Mouse (Mus musculus) telencephalon, adult 2 months (tissue): ENCODE data around the gene Rasgef1b.

Source experiments
- DNase-seq: peaks from one replicate; pipeline ENCODE4 v3.0.0-alpha.2; 2011; ENCODE audit warnings: low read depth, low spot score

Rasgef1b gene

DNA sequence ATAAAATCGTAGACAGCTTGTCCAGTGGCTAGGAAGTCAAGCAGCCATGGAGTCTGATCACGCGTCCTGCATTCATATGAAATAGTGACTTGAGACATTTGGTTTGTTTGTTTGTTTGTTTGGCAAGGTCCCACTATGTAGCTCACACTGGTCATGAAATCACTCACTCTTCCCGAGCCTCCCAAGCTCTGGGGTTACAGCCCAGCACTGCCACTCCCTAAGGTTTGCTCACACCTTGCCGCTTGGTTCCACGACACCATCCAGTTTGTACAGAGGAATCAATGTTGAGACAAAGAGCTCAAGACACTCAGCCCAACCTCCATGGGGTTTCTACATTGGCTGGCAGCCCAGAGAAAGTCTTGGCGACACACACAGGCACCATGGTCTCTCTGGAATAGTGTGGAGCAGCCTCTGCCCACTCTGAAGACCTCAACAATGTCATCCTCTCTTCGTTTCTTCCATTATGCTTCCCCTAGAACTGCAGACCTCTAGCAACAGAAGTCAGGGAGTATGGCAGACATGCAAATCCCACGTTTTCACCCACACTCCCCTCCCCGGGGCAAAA lies 436.5 kb downstream of the Rasgef1b start:
- no peak for DNase-seq

DNA sequence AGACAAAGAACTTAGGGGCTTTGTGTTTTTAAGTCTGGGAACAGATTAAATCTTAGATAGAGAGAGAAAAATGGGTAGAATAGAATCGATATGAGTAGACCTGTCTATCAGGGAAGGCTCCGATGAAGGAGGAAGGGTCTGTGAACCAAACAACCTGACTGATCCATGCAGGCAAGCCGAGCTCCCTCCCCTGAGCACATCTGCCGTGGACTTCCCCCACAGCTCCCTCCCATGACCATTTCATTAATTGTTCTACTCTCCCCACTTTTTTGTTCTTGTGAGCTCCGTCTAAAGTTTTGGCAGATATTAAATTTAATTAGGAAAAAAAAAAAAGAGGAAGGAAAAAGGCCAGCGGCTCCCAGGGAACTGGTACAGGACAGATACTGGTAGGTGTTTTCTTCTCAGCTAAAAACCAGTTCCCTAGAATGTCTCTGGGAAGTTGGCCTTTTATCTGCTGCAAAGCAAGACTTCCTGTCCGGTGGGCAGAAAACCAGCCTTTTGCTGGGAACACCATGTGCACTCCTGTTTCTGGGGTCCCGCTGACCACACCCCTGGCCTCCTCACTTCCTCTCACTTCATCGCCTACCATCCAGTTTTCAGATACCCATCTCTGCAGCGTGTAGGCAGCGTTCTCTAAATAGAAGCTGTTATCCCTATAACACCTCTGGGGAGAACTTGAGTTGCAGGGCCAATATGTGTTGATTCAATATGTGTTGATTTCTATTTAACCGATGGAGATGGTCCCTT lies 437.6 kb downstream of the Rasgef1b start:
- DNase-seq = no peak

DNA sequence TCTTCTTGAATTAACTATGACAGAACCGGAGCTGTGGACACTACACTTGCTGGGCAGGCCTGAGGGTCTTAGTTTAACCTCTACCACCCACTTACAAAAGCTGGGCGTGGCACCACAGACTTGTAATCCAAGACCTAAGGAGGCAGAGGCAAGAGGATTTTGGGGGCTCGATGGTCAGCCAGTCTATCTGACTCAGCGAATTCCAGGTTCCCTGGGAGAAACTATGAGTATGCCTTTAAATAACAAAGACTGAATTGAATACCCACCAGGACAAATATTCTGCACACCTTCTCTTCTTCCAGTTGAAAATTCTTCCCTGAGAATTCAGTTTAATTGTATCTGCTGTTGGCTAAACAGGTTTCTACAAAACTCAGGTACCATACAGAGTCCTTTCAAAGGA lies 440.6 kb downstream of the Rasgef1b start:
- no peak for DNase-seq

DNA sequence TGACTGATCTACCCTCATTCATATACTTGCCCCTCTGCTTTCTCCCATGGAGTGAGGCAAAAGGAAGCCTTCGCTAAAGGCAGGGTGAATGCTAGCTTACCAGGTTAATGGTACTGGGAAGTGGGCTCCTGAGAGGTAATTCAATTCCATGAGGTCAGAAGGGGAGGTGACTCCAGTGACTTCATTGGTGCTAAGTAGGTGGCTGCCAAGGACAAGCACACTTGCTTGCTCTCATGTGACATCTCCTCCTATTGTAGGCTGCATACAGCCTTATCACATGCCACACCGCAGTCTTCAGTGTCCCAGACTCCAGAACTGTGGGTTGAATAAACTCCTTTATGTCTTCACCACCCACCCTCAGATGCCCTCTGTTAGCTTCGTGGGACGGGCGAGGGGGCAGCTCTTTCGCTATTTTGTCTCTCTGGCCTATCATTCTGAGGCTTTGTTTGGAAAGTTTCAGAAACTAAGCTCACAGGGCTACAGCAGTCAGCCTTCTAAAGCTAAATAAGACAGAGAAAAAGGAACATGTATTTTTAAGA lies 441.1 kb downstream of the Rasgef1b start:
- DNase-seq = peak; percentile 43

DNA sequence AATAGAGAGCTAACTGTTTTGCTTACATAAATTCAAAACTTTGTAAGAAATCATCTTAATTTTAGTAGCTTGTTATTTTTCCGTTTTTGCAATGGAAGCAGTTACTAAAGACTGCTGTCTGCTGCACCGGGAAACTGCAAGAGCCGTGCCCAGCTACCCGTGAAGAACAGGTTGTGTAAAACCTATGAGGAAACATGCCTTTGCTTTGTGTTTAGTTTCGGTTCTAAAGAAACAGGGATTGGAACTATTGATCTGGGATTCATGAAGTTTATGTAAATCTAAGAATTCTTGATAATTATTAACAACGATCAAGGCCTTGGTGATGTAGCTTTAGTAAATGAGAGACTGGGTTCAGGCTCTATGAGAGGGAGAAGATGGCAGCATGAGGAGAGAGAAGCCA lies 442.3 kb downstream of the Rasgef1b start:
- DNase-seq = no peak

DNA sequence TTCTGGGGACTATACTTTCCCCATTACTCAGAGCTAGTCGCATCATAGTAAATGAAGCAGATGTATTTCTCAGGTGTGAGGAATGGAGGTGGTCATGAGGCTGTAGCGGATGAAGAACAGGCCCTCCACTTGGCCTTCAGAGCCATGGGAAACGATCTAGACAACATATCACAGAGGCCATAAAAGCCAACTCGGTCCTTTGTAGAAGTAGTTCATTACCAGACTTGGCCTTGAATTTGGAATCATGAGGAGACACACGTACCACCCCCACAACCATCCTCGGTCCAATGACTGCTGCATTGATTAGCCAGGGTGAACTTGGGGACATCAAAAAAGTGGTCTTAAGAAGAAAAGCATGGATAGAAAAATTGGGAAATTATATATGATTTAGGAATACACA lies 442.8 kb downstream of the Rasgef1b start:
- DNase-seq = no peak

DNA sequence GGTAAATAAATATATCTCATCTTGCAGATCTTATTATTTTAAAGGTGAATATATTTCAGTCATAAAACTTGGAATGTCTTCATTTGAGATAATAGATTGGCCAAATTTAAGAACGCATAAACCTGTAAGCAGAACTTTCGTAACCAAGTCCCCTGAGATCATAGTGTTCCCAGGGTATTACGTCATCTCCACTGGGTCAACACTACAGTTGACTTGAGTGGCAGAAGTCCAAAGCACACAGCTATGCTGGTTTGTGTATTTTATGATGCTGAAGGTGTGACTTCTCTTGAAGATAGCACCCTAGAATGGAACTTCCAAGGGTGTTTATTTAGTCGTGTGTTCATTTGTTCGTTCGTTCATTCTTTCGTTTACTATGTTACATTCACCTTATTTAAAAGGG lies 444.5 kb downstream of the Rasgef1b start:
- no peak for DNase-seq

DNA sequence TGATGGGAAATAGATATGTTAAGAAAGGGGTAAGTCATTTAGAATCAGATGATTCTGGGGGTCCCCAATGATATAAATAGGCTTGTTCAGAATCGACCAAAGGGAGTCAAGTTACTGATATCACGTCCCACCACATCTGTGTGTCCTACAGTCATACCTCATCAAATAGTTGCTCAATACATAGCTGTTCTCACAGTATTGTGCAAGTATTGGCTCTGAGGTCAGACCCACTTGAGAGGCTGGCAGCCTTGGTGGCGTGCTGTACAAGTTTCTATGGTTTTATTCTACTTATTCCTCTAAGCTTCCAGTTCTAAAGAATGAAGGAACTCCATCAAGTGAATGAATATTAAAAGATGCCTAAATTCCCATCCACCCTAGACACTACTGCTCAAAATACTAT lies 445.2 kb downstream of the Rasgef1b start:
- DNase-seq = no peak

DNA sequence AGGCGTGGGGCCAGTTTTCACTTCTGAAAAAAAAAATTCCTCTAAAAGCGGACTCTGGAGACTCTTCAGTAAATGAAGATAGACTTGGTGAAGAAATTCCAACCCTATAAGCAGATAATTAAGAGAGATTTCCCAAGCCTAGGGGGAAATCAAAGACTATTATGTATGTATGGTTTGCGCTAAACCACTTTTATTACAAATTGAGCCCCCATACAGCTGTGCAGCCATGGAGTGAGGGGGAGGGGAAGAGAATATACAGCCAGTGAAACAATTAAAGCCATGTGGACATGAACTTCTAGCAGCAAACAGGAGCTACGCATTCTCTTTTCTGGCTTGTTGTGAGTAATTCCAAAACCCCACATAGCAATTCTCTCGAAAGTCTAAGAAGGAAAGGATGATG lies 448.3 kb downstream of the Rasgef1b start:
- no peak for DNase-seq

DNA sequence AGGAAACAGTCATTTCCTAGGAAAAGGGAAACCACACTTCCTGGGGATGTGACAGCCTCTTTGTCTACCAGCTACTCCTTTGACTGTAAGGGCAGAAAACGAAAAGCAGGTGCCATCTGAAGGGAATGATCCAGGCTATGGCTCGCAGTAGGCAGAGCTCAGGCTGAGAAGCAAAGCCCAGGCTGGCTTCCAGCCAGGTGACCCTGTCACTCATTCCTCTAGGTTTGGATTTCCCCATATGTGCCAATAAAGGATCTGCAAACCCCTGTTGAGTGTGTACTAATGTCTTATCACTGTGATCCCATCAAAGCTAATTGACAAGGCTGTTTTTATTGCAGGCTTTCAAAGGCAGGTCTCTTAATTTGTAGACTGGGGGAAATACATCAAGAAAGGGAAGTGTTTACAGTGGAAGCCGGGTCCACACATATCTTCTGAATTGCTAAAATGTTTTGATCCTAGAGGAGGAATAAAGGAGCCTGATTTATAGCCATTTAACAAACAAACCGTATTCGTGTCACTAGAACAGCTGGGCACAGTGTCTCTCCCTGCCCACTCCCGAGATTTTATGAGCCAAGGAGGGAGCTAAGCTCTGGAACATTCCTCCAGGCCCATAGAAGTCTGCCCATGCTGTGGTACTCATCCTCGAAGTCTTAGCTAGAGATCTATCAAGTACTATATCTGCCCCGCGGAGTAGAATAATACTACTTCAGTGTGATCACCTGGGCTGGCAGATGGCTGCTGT lies 449.7 kb downstream of the Rasgef1b start:
- DNase-seq = no peak

DNA sequence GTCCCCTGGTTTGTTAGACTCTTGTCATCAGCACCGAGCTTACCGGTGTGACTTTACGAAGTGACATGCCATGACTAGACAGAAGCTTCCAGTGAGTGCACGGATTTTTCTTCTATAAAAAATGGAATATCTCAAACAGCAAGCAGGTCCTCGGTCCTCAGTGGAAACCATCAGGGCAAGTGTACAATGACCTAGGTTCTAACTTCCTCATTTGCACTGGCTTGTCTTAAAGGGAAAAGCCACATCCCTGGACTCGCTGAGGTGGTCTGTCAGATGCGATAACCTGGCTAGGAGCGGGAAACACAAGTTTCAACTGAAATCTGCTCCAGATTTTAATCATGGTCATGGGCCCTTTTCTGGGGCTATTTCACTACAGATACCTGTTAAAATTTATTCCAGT lies 450.5 kb downstream of the Rasgef1b start:
- no peak for DNase-seq

DNA sequence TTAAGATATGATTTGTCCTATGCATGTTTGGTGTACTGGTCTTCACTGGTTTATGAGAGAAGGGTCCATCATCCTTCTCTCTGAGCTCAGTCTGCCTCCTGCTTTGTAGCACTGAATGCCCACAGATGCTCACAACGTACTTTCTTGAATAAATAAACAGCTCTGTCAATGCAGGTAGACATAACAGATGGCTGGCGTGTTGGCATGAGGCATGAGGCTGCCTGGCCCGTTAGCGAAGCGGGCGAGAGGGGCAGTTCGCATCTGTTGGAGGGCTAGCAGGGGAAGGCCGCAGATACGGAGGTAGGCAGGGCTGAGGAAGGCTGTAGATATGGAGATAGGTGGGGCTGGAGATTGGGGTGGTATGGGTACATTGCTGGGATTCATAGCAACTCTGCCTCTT lies 451.3 kb downstream of the Rasgef1b start:
- DNase-seq = no peak

DNA sequence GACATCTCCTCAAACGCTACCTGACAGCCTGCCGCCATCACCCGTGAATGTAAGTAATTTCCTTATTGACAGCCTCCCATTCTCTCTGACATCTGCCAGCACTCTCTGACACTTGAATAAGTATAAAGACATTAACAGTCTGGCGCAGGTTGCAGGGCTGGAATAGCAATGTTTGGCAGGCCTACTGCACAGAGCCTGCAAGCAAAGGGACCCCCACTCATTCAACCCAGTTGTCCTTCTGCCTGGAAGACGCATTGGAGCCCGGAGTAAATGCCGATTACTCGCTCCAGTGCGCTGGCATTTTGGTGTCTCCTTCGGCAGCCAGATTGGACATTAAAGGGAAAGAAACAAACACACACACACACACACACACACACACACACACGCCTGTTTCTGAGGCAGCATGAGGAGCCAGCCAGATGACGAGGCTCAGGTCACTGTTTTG lies 454.7 kb downstream of the Rasgef1b start:
- no peak for DNase-seq

DNA sequence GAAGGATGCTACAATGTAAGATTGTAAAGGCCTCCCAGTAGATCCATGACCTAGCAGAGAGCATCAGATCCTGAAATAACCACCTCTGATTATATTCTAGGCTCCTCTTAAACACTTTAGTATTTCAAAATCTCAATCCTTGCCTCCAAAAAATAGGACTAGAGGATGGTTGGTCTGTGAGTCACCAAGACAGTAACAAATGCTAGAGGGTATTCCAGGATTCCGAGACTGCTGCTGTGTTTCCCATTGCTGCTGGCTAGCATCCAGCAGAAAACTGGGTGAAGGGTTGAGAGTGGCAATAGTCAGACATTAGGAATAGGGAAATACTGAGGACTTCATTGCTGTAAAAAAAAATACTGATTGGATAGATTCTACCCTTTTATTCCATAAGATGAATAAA lies 457.3 kb downstream of the Rasgef1b start:
- DNase-seq = no peak

DNA sequence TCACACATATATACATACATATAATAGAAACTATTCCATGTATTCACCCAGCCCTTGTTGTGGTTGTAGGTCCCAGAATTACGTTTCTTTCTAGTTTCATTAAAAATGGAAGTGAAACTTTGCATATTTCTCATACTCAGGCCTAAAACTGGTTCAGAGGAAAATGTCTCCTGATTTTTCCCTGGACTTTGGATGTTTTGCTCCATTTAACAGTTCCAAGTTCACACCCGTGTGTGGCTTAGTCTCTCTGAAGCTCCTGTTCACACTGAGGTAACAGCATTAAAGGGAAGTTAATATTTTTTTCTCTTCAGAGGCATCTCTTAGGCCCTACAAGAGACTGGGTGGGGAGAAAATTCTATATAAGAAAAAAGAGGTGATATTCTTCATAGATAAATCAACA lies 459.7 kb downstream of the Rasgef1b start:
- DNase-seq = no peak

DNA sequence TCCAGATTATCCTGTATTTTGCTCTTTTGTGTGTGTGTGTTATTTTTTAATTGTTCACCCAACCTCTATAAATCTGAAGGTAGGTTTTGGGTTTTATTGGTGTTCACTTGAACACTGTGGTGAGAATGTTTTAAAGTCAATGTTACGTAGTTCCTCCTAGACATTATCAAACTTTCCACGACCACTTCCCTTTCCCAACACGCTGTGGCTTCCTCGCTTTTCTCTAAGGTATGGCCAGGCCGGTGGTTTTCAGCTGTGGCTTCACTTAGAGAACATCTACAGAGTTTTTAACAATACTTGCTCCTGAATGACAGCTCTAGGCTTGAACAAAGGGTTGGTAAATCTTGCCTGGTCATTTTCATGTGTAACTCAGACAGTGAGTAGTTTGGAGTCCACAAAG lies 461.5 kb downstream of the Rasgef1b start:
- no peak for DNase-seq

DNA sequence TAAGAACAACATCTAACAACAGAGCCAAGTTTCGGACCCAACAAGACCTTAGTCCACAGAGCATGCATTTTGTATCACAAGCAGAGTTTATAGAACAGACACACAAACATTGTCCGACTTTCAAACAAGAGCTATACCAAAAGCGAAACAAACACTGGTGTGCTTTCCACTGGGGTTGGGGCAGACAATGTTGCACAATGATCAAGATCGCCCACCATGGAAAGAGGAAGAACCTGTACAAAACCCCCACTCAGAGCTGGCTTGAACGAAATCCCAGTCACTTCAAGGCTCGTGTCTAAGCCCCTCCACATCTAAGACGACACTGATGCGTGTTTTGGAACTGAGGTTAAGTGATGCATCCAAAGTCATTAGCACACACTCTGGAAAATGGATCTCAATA lies 462.6 kb downstream of the Rasgef1b start:
- DNase-seq = no peak

DNA sequence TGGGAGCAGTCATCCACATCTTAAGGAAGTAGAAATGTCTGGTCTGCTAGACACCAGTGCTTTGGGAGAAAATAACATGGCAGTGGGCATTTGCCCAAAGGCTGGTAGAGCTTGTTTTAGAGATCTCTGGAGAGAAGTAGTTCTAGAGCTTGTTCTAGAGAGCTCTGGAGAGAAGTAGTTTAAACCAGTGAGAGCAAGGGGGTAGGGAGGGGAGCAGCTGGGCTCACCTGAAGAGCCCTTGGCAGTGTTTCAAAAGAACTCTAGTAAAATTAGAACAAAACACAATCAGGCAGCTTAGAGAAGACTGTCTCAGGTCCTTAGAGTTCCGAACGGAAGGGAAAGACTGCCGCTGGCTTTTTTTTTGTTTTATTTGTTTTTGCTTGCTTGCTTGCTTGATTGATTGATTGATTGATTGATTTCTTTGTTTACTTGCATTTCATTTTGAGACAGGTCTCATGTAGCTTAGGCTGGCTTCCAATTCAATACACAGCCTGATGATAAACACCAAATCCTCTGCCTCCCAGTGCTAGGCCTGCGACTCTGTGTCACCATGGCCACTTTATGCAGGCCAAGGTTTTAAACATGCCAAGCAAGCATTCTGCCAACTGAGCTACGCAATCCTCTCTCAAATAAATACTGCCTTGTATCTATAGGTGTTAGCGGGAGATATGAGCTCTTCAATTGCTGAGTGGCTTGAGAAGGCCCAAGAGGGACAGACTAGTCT lies 466.5 kb downstream of the Rasgef1b start:
- DNase-seq = no peak

DNA sequence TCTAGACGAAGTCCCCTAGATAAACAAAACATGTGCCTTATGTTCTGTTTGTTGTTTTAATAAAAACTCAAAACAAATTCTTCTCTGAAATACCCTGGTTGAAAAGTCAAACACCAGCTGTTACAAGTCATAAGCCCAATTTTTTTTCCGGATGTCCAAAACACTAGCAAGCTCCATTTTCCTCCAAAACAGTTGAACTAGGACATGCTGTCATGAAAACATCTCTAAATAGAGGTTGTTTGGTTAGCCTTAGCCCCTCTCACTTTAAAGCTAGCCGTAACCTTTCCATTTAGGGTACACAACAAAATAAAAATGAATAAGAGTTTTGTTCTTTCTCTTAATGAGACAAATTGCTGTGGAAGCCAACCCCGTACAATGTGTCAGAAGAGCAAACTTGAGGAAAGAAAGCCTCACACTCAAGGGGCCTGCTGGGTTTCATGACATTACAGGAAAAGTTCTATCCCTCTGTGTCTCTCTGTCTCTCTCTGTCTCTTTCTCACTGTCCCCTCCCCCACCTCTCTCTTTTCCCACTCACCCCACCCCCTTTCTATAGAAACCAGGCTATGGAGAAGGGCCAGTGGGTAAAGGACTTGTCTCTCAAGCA lies 467.6 kb downstream of the Rasgef1b start:
- DNase-seq = no peak

DNA sequence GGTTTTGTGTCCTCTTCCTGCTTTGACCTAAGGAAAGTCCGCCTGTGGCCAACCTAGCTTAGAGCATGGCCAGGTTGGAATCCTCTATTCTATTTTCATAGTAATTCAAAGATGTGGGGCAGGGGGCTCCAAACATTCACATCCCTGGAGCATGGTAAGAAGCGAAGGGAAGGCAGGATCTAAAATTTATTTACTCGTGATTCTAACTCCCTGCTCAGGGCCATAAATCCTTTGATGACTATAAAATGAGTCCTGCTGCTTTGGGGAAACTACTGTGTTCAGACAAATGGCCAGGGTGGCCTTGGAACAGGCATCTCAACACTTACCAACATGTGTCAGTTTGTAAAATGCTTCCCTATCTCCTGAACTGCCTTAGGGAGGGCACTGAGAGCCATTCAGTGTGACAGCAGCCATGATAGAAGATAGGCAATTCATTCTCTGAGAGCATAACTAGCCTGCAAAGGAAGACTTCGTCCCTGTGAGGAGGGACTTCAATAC lies 470.8 kb downstream of the Rasgef1b start:
- no peak for DNase-seq
